Mouse (Mus musculus): ENCODE measurements around the gene Dnah17. TPM values are rescaled to one million over a fixed set of nuclear protein-coding genes. Genes with fewer than 3 reads are reported as not detected.

The Dnah17 gene
- polyA plus RNA-seq, 1 experiment from 2014 or later = 0.29 TPM

- ATAC-seq (ENCODE audit: insufficient number of reproducible peaks, insufficient read depth, low FRiP score, low read depth) = no peak
Observed at GRCm38 (mm10) chr11:118118777-118119176, 11.7 kb downstream of the Dnah17 start.

GRCm38 (mm10) chr11:118114581-118115110 lies 15.8 kb downstream of the Dnah17 start:
- Histone ChIP-seq H3K4me2 (replicated peaks; ENCODE audit: low read depth, low read length) (no peak overlapping the region), H3K9ac (replicated peaks; ENCODE audit: low read depth, low read length) (no peak overlapping the region), H3K9me3 (ENCODE audit: control insufficient read depth, low read depth, low read length) (no peaks in the 10 kb centered on the region), H3K27ac (ENCODE audit: low read length) (no peak overlapping the region), H3K27me3 (ENCODE audit: control insufficient read depth, insufficient read depth, low read length) (no peaks in the 10 kb centered on the region), H3K4me3 (ENCODE audit: low read depth, low read length) (no peak overlapping the region), H3K4me1 (ENCODE audit: control insufficient read depth, insufficient read depth, low read length) (no peaks in the 10 kb centered on the region), H3K36me3 (ENCODE audit: control insufficient read depth, insufficient read depth, low read length) (no peaks in the 10 kb centered on the region)
- 49% methylated on average over 8 of the region's 8 CpGs for WGBS
- ATAC-seq (ENCODE audit: insufficient number of reproducible peaks, insufficient read depth, low FRiP score, low read depth) = no peak

More at GRCm38 (mm10) chr11:118118777-118119176, 11.7 kb downstream of the Dnah17 start:
- Histone ChIP-seq H3K36me3 (ENCODE audit: control insufficient read depth, insufficient read depth, low read length) (no peaks in the 10 kb centered on the region), H3K4me1 (ENCODE audit: control insufficient read depth, insufficient read depth, low read length) (no peaks in the 10 kb centered on the region), H3K4me2 (replicated peaks; ENCODE audit: low read depth, low read length) (no peak overlapping the region), H3K27ac (ENCODE audit: low read length) (no peak overlapping the region), H3K4me3 (ENCODE audit: low read depth, low read length) (no peak overlapping the region), H3K27me3 (ENCODE audit: control insufficient read depth, insufficient read depth, low read length) (no peaks in the 10 kb centered on the region), H3K9me3 (ENCODE audit: control insufficient read depth, low read depth, low read length) (no peaks in the 10 kb centered on the region), H3K9ac (replicated peaks; ENCODE audit: low read depth, low read length) (no peak overlapping the region)
- WGBS = 66% methylated on average over 8 of the region's 8 CpGs

- no peaks in the 10 kb centered on the region for H3K36me3 ChIP-seq (ENCODE audit: control insufficient read depth, insufficient read depth, low read length)
- H3K4me2 ChIP-seq (replicated peaks; ENCODE audit: low read depth, low read length) = no peak overlapping the region
- no peak for ATAC-seq (ENCODE audit: insufficient number of reproducible peaks, insufficient read depth, low FRiP score, low read depth)
Observed at GRCm38 (mm10) chr11:118113516-118114205, 16.8 kb downstream of the Dnah17 start.

GRCm38 (mm10) chr11:118104001-118104400 lies 26.4 kb downstream of the Dnah17 start:
- Histone ChIP-seq H3K4me2 (replicated peaks; ENCODE audit: low read depth, low read length) (no peak overlapping the region), H3K4me3 (ENCODE audit: low read depth, low read length) (no peak overlapping the region), H3K9me3 (ENCODE audit: control insufficient read depth, low read depth, low read length) (no peaks in the 10 kb centered on the region), H3K27ac (ENCODE audit: low read length) (no peak overlapping the region), H3K27me3 (ENCODE audit: control insufficient read depth, insufficient read depth, low read length) (no peaks in the 10 kb centered on the region), H3K36me3 (ENCODE audit: control insufficient read depth, insufficient read depth, low read length) (no peaks in the 10 kb centered on the region), H3K9ac (replicated peaks; ENCODE audit: low read depth, low read length) (no peak overlapping the region), H3K4me1 (ENCODE audit: control insufficient read depth, insufficient read depth, low read length) (no peaks in the 10 kb centered on the region)
- 11% methylated on average over 5 of the region's 5 CpGs for WGBS
- ATAC-seq (ENCODE audit: insufficient number of reproducible peaks, insufficient read depth, low FRiP score, low read depth) = peak; percentile 62; the same call in 1 of the 2 replicates

More at GRCm38 (mm10) chr11:118113516-118114205, 16.8 kb downstream of the Dnah17 start:
- H3K9ac ChIP-seq (replicated peaks; ENCODE audit: low read depth, low read length) = no peak overlapping the region
- H3K27ac ChIP-seq (ENCODE audit: low read length) = no peak overlapping the region
- H3K4me1 ChIP-seq (ENCODE audit: control insufficient read depth, insufficient read depth, low read length) = no peaks in the 10 kb centered on the region
- no peak overlapping the region for H3K4me3 ChIP-seq (ENCODE audit: low read depth, low read length)
- no peaks in the 10 kb centered on the region for H3K9me3 ChIP-seq (ENCODE audit: control insufficient read depth, low read depth, low read length)
- no peaks in the 10 kb centered on the region for H3K27me3 ChIP-seq (ENCODE audit: control insufficient read depth, insufficient read depth, low read length)
- 66% methylated on average over 14 of the region's 14 CpGs for WGBS

GRCm38 (mm10) chr11:118103383-118103782 lies 27.1 kb downstream of the Dnah17 start:
- no peak overlapping the region for H3K4me2 ChIP-seq (replicated peaks; ENCODE audit: low read depth, low read length)
- no peaks in the 10 kb centered on the region for H3K4me1 ChIP-seq (ENCODE audit: control insufficient read depth, insufficient read depth, low read length)
- H3K36me3 ChIP-seq (ENCODE audit: control insufficient read depth, insufficient read depth, low read length) = no peaks in the 10 kb centered on the region
- no peaks in the 10 kb centered on the region for H3K27me3 ChIP-seq (ENCODE audit: control insufficient read depth, insufficient read depth, low read length)
- 94% methylated on average over 5 of the region's 5 CpGs for WGBS
- no peak overlapping the region for H3K9ac ChIP-seq (replicated peaks; ENCODE audit: low read depth, low read length)
- H3K4me3 ChIP-seq (ENCODE audit: low read depth, low read length) = no peak overlapping the region
- H3K27ac ChIP-seq (ENCODE audit: low read length) = no peak overlapping the region
- ATAC-seq (ENCODE audit: insufficient number of reproducible peaks, insufficient read depth, low FRiP score, low read depth) = no peak
- H3K9me3 ChIP-seq (ENCODE audit: control insufficient read depth, low read depth, low read length) = no peaks in the 10 kb centered on the region

GRCm38 (mm10) chr11:118102838-118103237 lies 27.6 kb downstream of the Dnah17 start:
- no peaks in the 10 kb centered on the region for H3K4me1 ChIP-seq (ENCODE audit: control insufficient read depth, insufficient read depth, low read length)
- H3K9ac ChIP-seq (replicated peaks; ENCODE audit: low read depth, low read length) = no peak overlapping the region
- 47% methylated on average over 3 of the region's 3 CpGs for WGBS
- no peak for ATAC-seq (ENCODE audit: insufficient number of reproducible peaks, insufficient read depth, low FRiP score, low read depth)
- H3K27me3 ChIP-seq (ENCODE audit: control insufficient read depth, insufficient read depth, low read length) = no peaks in the 10 kb centered on the region
- no peaks in the 10 kb centered on the region for H3K36me3 ChIP-seq (ENCODE audit: control insufficient read depth, insufficient read depth, low read length)
- no peak overlapping the region for H3K4me3 ChIP-seq (ENCODE audit: low read depth, low read length)
- H3K9me3 ChIP-seq (ENCODE audit: control insufficient read depth, low read depth, low read length) = no peaks in the 10 kb centered on the region
- H3K4me2 ChIP-seq (replicated peaks; ENCODE audit: low read depth, low read length) = no peak overlapping the region
- no peak overlapping the region for H3K27ac ChIP-seq (ENCODE audit: low read length)

- Histone ChIP-seq H3K4me3 (ENCODE audit: low read depth, low read length) (no peak overlapping the region), H3K9ac (replicated peaks; ENCODE audit: low read depth, low read length) (no peak overlapping the region), H3K4me2 (replicated peaks; ENCODE audit: low read depth, low read length) (no peak overlapping the region), H3K9me3 (ENCODE audit: control insufficient read depth, low read depth, low read length) (no peaks in the 10 kb centered on the region), H3K27me3 (ENCODE audit: control insufficient read depth, insufficient read depth, low read length) (no peaks in the 10 kb centered on the region), H3K27ac (ENCODE audit: low read length) (no peak overlapping the region), H3K4me1 (ENCODE audit: control insufficient read depth, insufficient read depth, low read length) (no peaks in the 10 kb centered on the region), H3K36me3 (ENCODE audit: control insufficient read depth, insufficient read depth, low read length) (no peaks in the 10 kb centered on the region)
- WGBS = 43% methylated on average over 9 of the region's 9 CpGs
- no peak for ATAC-seq (ENCODE audit: insufficient number of reproducible peaks, insufficient read depth, low FRiP score, low read depth)
Observed at GRCm38 (mm10) chr11:118101133-118101532, 29.3 kb downstream of the Dnah17 start.

GRCm38 (mm10) chr11:118096736-118097135 lies 33.7 kb downstream of the Dnah17 start:
- no peak overlapping the region for H3K4me2 ChIP-seq (replicated peaks; ENCODE audit: low read depth, low read length)
- 53% methylated on average over 2 of the region's 2 CpGs for WGBS
- H3K9ac ChIP-seq (replicated peaks; ENCODE audit: low read depth, low read length) = no peak overlapping the region
- H3K27me3 ChIP-seq (ENCODE audit: control insufficient read depth, insufficient read depth, low read length) = no peaks in the 10 kb centered on the region
- H3K36me3 ChIP-seq (ENCODE audit: control insufficient read depth, insufficient read depth, low read length) = no peaks in the 10 kb centered on the region
- no peaks in the 10 kb centered on the region for H3K9me3 ChIP-seq (ENCODE audit: control insufficient read depth, low read depth, low read length)
- no peak for ATAC-seq (ENCODE audit: insufficient number of reproducible peaks, insufficient read depth, low FRiP score, low read depth)
- H3K4me3 ChIP-seq (ENCODE audit: low read depth, low read length) = no peak overlapping the region
- no peaks in the 10 kb centered on the region for H3K4me1 ChIP-seq (ENCODE audit: control insufficient read depth, insufficient read depth, low read length)
- H3K27ac ChIP-seq (ENCODE audit: low read length) = no peak overlapping the region
